Mouse (Mus musculus) heart, embryonic 11.5 days (tissue): ENCODE results near the gene Gbgt1. TPM values are rescaled to one million over a fixed set of nuclear protein-coding genes. Genes with fewer than 3 reads are reported as not detected.

Source experiments
- ATAC-seq: fragments of 200-750 bp; cut with Nextera tagmentation; replicated peaks from 2 replicates; pipeline ENCODE4 v1.8.0; 2017; ENCODE audit warnings: moderate library complexity; ENCODE audit not compliant: insufficient number of reproducible peaks, low FRiP score, low TSS enrichment
- H3K27ac ChIP-seq: fragments of 300-500 bp; sonication (generic); 2 replicates; pipeline ENCODE4 v1.5.1; 2014; ENCODE audit warnings: mild to moderate bottlenecking, low read depth, low read length
- H3K27me3 ChIP-seq: fragments of 300-500 bp; sonication (generic); 2 replicates; pipeline ENCODE4 v1.6.1; 2014; ENCODE audit warnings: mild to moderate bottlenecking, low read length, mixed read lengths; ENCODE audit not compliant: control insufficient read depth, insufficient read depth
- H3K36me3 ChIP-seq: fragments of 300-500 bp; sonication (generic); 2 replicates; pipeline ENCODE4 v1.6.1; 2014; ENCODE audit warnings: mild to moderate bottlenecking, low read length, moderate library complexity, mixed read lengths; ENCODE audit not compliant: control insufficient read depth, insufficient read depth
- H3K4me1 ChIP-seq: fragments of 300-500 bp; sonication (generic); 2 replicates; pipeline ENCODE4 v1.6.1; 2014; ENCODE audit warnings: low read length; ENCODE audit not compliant: control insufficient read depth, insufficient read depth
- H3K4me2 ChIP-seq: fragments of 300-500 bp; sonication (generic); 2 replicates; pipeline ENCODE4 v1.6.1; 2014; ENCODE audit warnings: mild to moderate bottlenecking, moderate library complexity
- H3K4me3 ChIP-seq: fragments of 300-500 bp; sonication (generic); 2 replicates; pipeline ENCODE4 v1.5.1; 2014; ENCODE audit warnings: low read depth, low read length
- H3K9ac ChIP-seq: fragments of 300-500 bp; sonication (generic); 2 replicates; pipeline ENCODE4 v1.6.1; 2014; ENCODE audit warnings: mild to moderate bottlenecking, low read depth, low read length, moderate library complexity
- H3K9me3 ChIP-seq: fragments of 300-500 bp; sonication (generic); replicated peaks from 2 replicates; pipeline ENCODE4 v1.6.1; 2016; ENCODE audit warnings: low read length; ENCODE audit not compliant: control insufficient read depth
- WGBS: fragments of 180-500 bp; shearing (Covaris S2); extraction: QIAGEN DNeasy Blood & Tissue Kit; methylation state at CpG from one replicate; pipeline ENCODE4 v1.1.7; 2014; ENCODE audit not compliant: insufficient replicate concordance; 5-methylcytosine and 5-hydroxymethylcytosine counted together
- polyA plus RNA-seq: library from polyadenylated mRNA; unstranded; fragments of >200 nt; fragmentation: Nextera tagmentation; extraction: Ambion mirVana; gene quantifications from 2 replicates; pipeline ENCODE4 v1.2.1, GENCODE M21; 2014

Gbgt1 gene
- polyA plus RNA-seq, 1 experiment from 2014 or later, result 0.27 TPM

GRCm38 (mm10) chr2:28530311-28530710 lies 33.6 kb downstream of the Gbgt1 start:
- Histone ChIP-seq H3K27ac (no peak overlapping the region), H3K4me3 (no peak overlapping the region), H3K9me3 (no peaks in the 10 kb centered on the region), H3K4me2 (no peak overlapping the region), H3K9ac (no peak overlapping the region), H3K4me1 (peaks cover 43% of the 10 kb centered on the region), H3K27me3 (no peaks in the 10 kb centered on the region), H3K36me3 (no peaks in the 10 kb centered on the region)
- WGBS, result 71% methylated on average over 7 of the region's 7 CpGs
- ATAC-seq, result no peak

DNA sequence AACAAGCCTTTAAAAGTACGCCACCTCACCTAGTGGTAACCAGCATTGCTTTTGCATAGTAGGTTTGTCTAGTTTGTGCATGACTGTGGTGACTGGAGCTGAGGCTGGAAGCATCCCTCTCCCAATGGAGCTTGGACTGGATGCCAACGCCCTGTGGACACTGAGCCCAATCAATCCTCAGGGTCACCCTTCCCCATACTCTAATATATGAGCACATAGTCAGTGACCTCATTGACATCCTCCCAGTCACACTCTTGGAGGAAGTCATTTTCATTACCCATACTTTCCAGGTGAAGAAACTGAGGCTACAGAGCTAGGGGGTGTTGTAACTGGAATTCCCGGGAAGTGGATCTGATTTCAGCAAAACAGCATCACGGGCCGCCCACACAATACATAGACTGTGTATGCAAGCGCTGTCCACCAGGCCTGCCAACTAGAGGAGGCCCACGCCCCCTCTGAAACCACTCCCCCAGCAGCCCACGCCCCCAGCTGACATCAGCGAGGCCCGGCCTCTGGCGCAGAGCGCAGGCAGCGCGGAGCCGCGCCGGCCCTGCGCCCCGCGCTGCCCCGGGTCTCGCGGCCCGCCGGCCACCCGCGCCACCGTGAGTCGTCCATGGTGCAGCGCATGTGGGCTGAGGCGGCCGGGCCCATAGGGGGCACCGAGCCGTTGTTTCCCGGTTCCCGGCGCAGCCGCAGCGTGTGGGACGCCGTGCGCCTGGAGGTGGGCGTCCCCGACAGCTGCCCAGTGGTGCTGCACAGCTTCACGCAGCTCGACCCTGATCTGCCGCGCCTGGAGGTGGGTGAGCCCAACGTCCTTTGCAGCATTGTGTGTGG lies 36.5 kb downstream of the Gbgt1 start:
- Histone ChIP-seq H3K4me1 (peaks cover 43% of the 10 kb centered on the region), H3K27me3 (no peaks in the 10 kb centered on the region), H3K36me3 (no peaks in the 10 kb centered on the region), H3K27ac (peak overlapping the region; percentile 81; the same call in 1 of the 2 replicates), H3K4me2 (peak overlapping the region; percentile 84), H3K9me3 (no peaks in the 10 kb centered on the region), H3K9ac (peak overlapping the region; percentile 77), H3K4me3 (peak overlapping the region; percentile 72)
- 3% methylated on average over 49 of the region's 49 CpGs for WGBS
- ATAC-seq, result peak; percentile 88

GRCm38 (mm10) chr2:28533901-28534435 lies 37.3 kb downstream of the Gbgt1 start:
- H3K27me3 ChIP-seq, result no peaks in the 10 kb centered on the region
- H3K9me3 ChIP-seq, result no peaks in the 10 kb centered on the region
- peak overlapping the region; percentile 72 for H3K4me3 ChIP-seq
- H3K9ac ChIP-seq, result peak overlapping the region; percentile 77
- ATAC-seq, result no peak
- peak overlapping the region; percentile 84 for H3K4me2 ChIP-seq
- peaks cover 48% of the 10 kb centered on the region for H3K4me1 ChIP-seq
- peak overlapping the region; percentile 81 for H3K27ac ChIP-seq
- H3K36me3 ChIP-seq, result no peaks in the 10 kb centered on the region
- 63% methylated on average over 7 of the region's 7 CpGs for WGBS

DNA sequence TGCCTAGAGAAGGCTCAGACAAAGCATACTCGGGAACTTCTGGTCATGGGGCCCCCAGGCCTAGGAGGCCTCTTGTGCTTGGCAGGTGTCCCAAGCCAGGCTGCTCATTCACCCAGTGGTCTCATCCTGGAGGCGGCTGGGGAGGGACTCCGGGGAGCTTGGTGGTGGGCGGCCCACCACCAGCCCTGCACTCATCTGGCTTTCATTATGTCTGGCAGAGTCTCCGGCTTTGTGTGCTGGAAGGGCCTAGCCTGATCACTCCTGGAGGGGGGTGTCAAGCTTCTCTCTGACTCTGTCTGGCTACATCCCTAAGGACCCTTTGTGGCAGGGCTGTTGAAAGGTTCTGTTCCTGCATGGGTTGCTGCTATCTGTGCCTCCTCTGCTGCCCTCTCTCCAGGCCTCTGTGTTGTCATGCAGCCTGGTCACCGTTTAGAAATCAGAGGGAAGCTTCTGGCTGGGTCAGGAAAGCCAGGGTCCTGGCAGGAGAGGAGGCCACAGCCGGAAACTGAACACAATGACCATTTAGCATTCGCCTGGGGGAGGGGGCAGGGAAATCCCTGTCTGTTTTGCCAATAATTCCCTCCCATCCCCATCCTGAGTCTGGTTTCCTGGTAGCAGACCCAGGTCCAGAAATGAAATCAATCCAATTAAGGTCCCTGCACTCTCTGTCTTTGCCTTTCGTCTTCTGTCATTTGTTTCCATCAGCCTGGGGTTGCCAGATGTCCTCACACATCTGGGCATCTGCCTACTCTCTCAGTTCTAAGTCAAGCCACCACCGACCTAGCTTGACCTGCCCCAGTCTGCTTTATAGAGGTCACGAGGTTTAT lies 38.0 kb downstream of the Gbgt1 start:
- peak overlapping the region; percentile 81 for H3K27ac ChIP-seq
- 33% methylated on average over 11 of the region's 11 CpGs for WGBS
- H3K36me3 ChIP-seq, result no peaks in the 10 kb centered on the region
- H3K9me3 ChIP-seq, result no peaks in the 10 kb centered on the region
- no peaks in the 10 kb centered on the region for H3K27me3 ChIP-seq
- peak overlapping the region; percentile 84 for H3K4me2 ChIP-seq
- H3K4me1 ChIP-seq, result peaks cover 55% of the 10 kb centered on the region
- H3K4me3 ChIP-seq, result peak overlapping the region; percentile 72
- peak overlapping the region; percentile 77 for H3K9ac ChIP-seq
- no peak for ATAC-seq

DNA sequence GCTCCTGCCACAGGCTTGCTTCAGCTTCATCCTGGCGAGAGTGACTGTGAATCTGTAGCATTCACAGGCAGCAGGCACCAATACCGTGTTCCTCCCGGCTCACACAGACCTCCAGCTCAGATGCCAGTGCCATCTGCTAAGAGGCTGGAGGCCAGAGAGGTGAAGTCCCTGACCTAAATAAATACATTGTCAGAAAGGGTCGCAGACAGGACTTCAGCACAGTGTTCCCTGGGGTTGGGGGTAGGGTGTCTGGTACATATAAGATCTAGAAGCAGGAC lies 38.5 kb downstream of the Gbgt1 start:
- Histone ChIP-seq H3K9me3 (no peaks in the 10 kb centered on the region), H3K27ac (peak overlapping the region; percentile 81), H3K4me1 (peaks cover 60% of the 10 kb centered on the region), H3K36me3 (no peaks in the 10 kb centered on the region), H3K4me2 (peak overlapping the region; percentile 84), H3K9ac (peak overlapping the region; percentile 12; the same call in 1 of the 2 replicates), H3K4me3 (0 out of 2 replicates have a peak overlapping the region, but pooled peaks have one; percentile 72), H3K27me3 (no peaks in the 10 kb centered on the region)
- no peak for ATAC-seq
- WGBS, result 44% methylated on average over 4 of the region's 4 CpGs

DNA sequence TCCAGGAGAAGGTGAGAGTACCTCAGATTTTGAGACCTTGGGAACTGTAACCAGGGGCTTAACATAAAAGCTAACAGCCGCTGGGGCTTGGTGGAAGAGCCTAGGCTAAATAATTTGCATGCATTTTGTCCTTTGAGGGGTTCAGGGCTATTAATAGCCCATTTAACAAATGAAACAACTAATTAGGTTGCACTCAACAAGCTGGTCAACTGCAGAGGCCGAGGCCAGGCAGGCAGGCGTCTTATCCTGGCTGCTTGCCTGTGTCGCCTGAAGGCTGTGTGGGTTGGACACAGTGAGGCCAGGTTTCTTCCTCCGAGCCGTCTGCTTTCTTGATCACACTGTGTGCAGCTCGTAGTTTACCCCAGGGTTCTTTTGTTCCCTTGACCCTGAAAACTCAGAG lies 39.0 kb downstream of the Gbgt1 start:
- H3K27me3 ChIP-seq, result no peaks in the 10 kb centered on the region
- H3K9me3 ChIP-seq, result no peaks in the 10 kb centered on the region
- H3K4me3 ChIP-seq, result 0 out of 2 replicates have a peak overlapping the region, but pooled peaks have one; percentile 3
- peaks cover 60% of the 10 kb centered on the region for H3K4me1 ChIP-seq
- 51% methylated on average over 7 of the region's 7 CpGs for WGBS
- H3K27ac ChIP-seq, result peak overlapping the region; percentile 35; the same call in 1 of the 2 replicates
- ATAC-seq, result no peak
- H3K36me3 ChIP-seq, result no peaks in the 10 kb centered on the region
- H3K9ac ChIP-seq, result peak overlapping the region; percentile 12; the same call in 1 of the 2 replicates
- H3K4me2 ChIP-seq, result peak overlapping the region; percentile 84; the same call in 1 of the 2 replicates

DNA sequence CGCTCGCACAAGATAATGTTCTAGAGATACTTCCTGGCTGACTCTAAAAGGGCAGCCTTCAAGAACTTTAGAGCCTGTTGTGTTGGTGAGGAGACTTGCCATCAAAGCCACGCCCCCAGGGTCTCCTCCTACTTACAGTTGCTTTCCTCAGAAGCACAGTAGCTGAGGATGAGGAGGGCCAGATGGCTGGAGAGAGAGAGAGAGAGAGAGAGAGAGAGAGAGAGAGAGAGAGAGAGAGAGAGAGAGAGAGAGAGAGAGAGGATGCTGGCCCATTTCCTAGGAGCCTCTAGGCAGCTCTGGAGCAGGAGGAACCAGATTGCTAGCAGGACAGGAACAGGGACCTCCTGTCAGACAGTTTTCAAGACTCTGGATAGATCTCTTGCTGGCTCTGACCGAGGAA lies 39.5 kb downstream of the Gbgt1 start:
- Histone ChIP-seq H3K4me3 (0 out of 2 replicates have a peak overlapping the region, but pooled peaks have one; percentile 3), H3K27ac (peak overlapping the region; percentile 35; the same call in 1 of the 2 replicates), H3K9ac (no peak overlapping the region), H3K4me2 (0 out of 2 replicates have a peak overlapping the region, but pooled peaks have one; percentile 84), H3K36me3 (no peaks in the 10 kb centered on the region), H3K27me3 (no peaks in the 10 kb centered on the region), H3K4me1 (peaks cover 60% of the 10 kb centered on the region), H3K9me3 (no peaks in the 10 kb centered on the region)
- WGBS, result 49% methylated on average over 4 of the region's 4 CpGs
- no peak for ATAC-seq
